Mouse (Mus musculus) E14TG2a.4 (cell line): ENCODE measurements at regions not wholly inside any gene's neighbourhood (a gene's known extent, or its start where the extent isn't known, plus 50 kb on each side); places are given as distances from the start of the nearest gene placed in this dataset.

Source experiments
- CTCF ChIP-seq: conservative IDR thresholded peaks from 2 replicates; pipeline ENCODE4 v1.5.1; 2014; ENCODE audit warnings: low read length
- NANOG ChIP-seq: IDR thresholded peaks from 2 replicates; pipeline ENCODE4 v1.6.1; 2014; ENCODE audit warnings: borderline replicate concordance, low read length, mixed read lengths
- POU5F1 ChIP-seq: IDR thresholded peaks from 2 replicates; pipeline ENCODE4 v1.6.1; 2014; ENCODE audit warnings: low read length, borderline replicate concordance

- TF ChIP-seq CTCF (no peak), NANOG (no peak), POU5F1 (no peak)
Observed at GRCm38 (mm10) chr2:78436816-78437215, 431.1 kb upstream of the Ube2e3 start.
